Mouse (Mus musculus) lung, postnatal 0 days (tissue): ENCODE results near the gene Dlk2.

Experiments
- CTCF ChIP-seq: IDR thresholded peaks from 2 replicates; pipeline ENCODE4 v1.5.1; 2016; ENCODE audit warnings: antibody characterized with exemption, mild to moderate bottlenecking
- EP300 ChIP-seq: IDR thresholded peaks from 2 replicates; pipeline ENCODE4 v1.6.1; 2016; ENCODE audit warnings: antibody characterized with exemption, mild to moderate bottlenecking, control low read depth

DNA sequence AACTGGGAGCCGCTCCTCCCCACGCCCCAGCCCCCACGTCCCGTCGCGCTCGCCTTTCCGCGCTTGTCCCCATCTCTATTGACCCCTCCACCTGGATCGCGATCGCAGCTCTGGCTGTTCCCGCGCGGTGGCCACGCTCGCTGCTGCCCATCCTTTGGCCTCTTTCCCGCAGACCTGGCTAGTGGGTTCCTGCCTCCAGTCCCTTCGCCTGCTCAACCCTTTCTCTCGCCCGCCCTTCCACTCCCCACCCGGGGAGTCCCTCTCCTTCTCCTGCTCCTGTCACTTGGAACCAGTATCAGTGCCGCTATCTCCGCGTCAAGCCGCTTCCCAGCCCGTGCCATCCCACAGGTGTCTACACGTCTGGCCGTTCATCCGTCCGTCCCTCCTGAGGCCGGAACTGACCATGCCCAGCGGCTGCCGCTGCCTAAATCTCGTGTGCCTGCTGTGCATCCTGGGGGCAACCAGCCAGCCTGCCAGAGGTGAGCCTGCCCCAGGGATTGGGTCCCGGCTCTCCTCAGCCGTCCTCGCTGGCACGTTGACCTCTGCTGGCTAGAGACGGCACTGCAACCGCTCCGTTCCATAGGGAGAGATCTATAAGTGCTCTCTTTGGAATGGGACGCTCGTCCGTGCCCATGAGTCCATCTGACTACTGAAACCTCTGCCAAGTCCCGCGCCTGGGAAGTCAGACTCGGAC, 1.1 kb downstream of the Dlk2 start:
- peak; percentile 98 for TF ChIP-seq CTCF
- TF ChIP-seq EP300: no peak
